Mouse (Mus musculus) spleen, adult 2 months (tissue): ENCODE results near the gene Il12rb1.

ENCODE experiments used
- CTCF ChIP-seq: fragments of 200-500 bp; IDR thresholded peaks from 2 replicates; pipeline ENCODE4 v1.5.1; 2011; ENCODE audit warnings: mild to moderate bottlenecking, inconsistent platforms; ENCODE audit not compliant: insufficient read depth, insufficient read length, insufficient replicate concordance; ENCODE audit errors: extremely low read depth
- POLR2A ChIP-seq: fragments of 200-500 bp; IDR thresholded peaks from 2 replicates; pipeline ENCODE4 v1.6.1; 2011; ENCODE audit warnings: low read depth, low read length, inconsistent platforms

DNA sequence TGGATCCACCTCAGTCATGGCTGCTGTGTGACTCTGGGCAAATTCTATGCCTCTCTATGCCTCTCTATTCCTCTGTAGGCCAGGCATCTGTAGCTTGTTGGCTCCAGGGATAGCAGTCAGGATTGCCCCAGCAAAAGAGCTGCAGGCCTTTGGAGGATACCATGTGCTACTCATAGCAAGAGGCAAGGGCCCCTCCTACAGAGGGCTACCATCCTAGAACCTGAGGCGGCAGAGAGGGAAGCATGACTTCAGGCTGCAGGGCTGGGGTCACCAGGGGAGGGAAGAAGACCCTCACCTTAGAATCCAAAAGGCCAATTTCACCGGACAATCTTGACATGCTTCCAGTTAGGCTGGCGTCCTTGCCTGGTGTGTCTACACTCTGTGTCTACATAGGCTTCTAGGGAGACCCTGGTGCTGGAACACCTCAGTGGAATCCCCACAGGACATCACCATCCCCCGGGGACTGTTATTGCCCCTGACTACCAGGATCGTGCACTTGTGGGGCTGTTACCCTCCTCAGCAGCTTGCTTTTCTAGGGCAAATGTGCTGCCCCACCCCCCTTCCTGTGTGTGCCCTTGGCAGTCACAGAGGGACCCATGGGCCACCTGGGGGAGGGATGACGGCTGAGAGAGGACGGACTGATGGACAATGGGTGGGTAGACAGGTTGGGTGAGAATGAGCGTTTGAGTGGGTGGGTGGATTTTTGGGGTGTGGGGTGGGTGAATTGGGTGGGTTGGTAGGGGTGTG lies 879 bp downstream of the Il12rb1 start:
- TF ChIP-seq CTCF (no peak), POLR2A (no peak)
